Mouse (Mus musculus): ENCODE measurements around the gene Nme9. TPM values are rescaled to one million over a fixed set of nuclear protein-coding genes. Genes with fewer than 3 reads are reported as not detected.

The Nme9 gene
- total and polyA plus RNA-seq, 3 experiments = not detected

- DNase-seq = peak; percentile 42
Observed at GRCm38 (mm10) chr9:99437031-99437764, 14.1 kb upstream of the Nme9 start, which contains the start of gene Mras. TSS of gene Mras (minus strand) at chr9:99437381.

GRCm38 (mm10) chr9:99437781-99438565 lies 13.3 kb upstream of the Nme9 start:
- no peak for DNase-seq

- no peak for DNase-seq
Observed at GRCm38 (mm10) chr9:99439064-99439463, 12.2 kb upstream of the Nme9 start.

- DNase-seq = no peak
Observed at GRCm38 (mm10) chr9:99440941-99441340, 10.3 kb upstream of the Nme9 start.

GRCm38 (mm10) chr9:99441647-99442433 lies 9.4 kb upstream of the Nme9 start:
- DNase-seq = no peak

GRCm38 (mm10) chr9:99444590-99445178 lies 6.6 kb upstream of the Nme9 start:
- DNase-seq = peak; percentile 40

GRCm38 (mm10) chr9:99446259-99446658 lies 5.0 kb upstream of the Nme9 start:
- DNase-seq = no peak

GRCm38 (mm10) chr9:99447323-99447722 lies 4.0 kb upstream of the Nme9 start:
- no peak for DNase-seq

GRCm38 (mm10) chr9:99449886-99450647 lies 1.2 kb upstream of the Nme9 start:
- DNase-seq = peak; percentile 33

GRCm38 (mm10) chr9:99454211-99454610 lies 2.9 kb downstream of the Nme9 start:
- DNase-seq = no peak

GRCm38 (mm10) chr9:99458529-99459208 lies 7.4 kb downstream of the Nme9 start:
- peak; percentile 68 for DNase-seq

GRCm38 (mm10) chr9:99459730-99460129 lies 8.5 kb downstream of the Nme9 start:
- DNase-seq = no peak

- no peak for DNase-seq
Observed at GRCm38 (mm10) chr9:99464876-99465275, 13.6 kb downstream of the Nme9 start.

GRCm38 (mm10) chr9:99468572-99468971 lies 17.3 kb downstream of the Nme9 start:
- no peak for DNase-seq

- DNase-seq = peak; percentile 46
Observed at GRCm38 (mm10) chr9:99469681-99470273, 18.5 kb downstream of the Nme9 start.

GRCm38 (mm10) chr9:99470347-99471092 lies 19.2 kb downstream of the Nme9 start:
- no peak for DNase-seq

- no peak for DNase-seq
Observed at GRCm38 (mm10) chr9:99471334-99471733, 20.1 kb downstream of the Nme9 start.

- no peak for DNase-seq
Observed at GRCm38 (mm10) chr9:99479181-99479711, 28.0 kb downstream of the Nme9 start.

GRCm38 (mm10) chr9:99480764-99481163 lies 29.5 kb downstream of the Nme9 start:
- DNase-seq = peak; percentile 35
